ENCODE assay signal across 8 mouse cellular contexts in the genomic region with DNA sequence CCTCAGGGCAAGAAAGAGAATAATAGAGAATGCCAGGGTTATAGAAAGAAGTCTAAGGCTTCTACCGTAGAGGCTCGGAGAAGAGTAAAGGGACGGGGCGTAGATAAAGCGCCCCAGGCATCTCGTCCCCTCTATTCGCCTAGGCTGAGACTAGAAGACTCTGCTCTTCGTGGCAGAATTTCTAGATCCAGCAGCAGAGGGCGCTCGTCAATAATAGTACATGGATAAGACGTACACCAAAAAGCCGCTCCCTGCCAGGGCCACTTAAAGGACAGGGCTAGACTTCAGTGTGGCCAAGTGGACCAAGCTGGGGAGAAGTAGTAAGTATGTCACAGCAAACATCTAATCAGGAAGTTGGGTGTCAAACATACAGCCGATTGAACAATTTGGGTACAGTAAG. TPM values are rescaled to one million over a fixed set of nuclear protein-coding genes. Genes with fewer than 3 reads are reported as not detected.
DNase-seq lines count a peak whose midpoint lies in the region; ATAC-seq lines count a peak whose summit lies in the region.

No protein-coding gene starts in this region.

- no peaks in the 10 kb centered on the region for H3K9me3 ChIP-seq in hindbrain, embryonic 13.5 days

- peaks cover 31% of the 10 kb centered on the region for H3K4me1 ChIP-seq in hindbrain, embryonic 13.5 days (replicated peaks)

- peak overlapping the region; percentile 78; the same call in 1 of the 2 replicates for H3K27ac ChIP-seq in hindbrain, embryonic 13.5 days

- peaks cover 11% of the 10 kb centered on the region for H3K27me3 ChIP-seq in hindbrain, embryonic 13.5 days

- H3K9ac ChIP-seq in hindbrain, embryonic 13.5 days: peak overlapping the region; percentile 68

- peaks cover 25% of the 10 kb centered on the region for H3K36me3 ChIP-seq in hindbrain, embryonic 13.5 days

- H3K4me2 ChIP-seq in hindbrain, embryonic 13.5 days: peak overlapping the region; percentile 62

- H3K4me3 ChIP-seq in hindbrain, embryonic 13.5 days: peak overlapping the region; percentile 41

- ATAC-seq in hindbrain, embryonic 13.5 days (ENCODE audit: low FRiP score): peak; percentile 82

- WGBS in hindbrain, embryonic 13.5 days: 2% methylated on average over 13 of the region's 13 CpGs

- DNase-seq in T-cell, adult 2 months (ENCODE audit: low spot score): peak; percentile 64
- peak; percentile 90 to 96 for DNase-seq in cerebellum, postnatal 14 days
- DNase-seq in frontal cortex, postnatal 14 days (ENCODE audit: low spot score in 2 of 2): peak; percentile 79 to 88
- DNase-seq in layer of hippocampus, postnatal 14 days (ENCODE audit: low spot score in 2 of 2): peak; percentile 88
- peak; percentile 97 for DNase-seq in lung, postnatal 36 days
- DNase-seq in retina, postnatal 7 days (ENCODE audit: low read depth, low spot score): peak; percentile 79
- DNase-seq in urinary bladder, postnatal 10 days (ENCODE audit: low spot score): peak; percentile 64

RNA-seq across cellular contexts. Expression of a gene that starts 0.8 kb away (rescaled TPM):
- polyA plus RNA-seq in hindbrain, embryonic 13.5 days (2015; fragmentation: Nextera tagmentation; extraction: Ambion mirVana): 27.9 and 31.0 TPM in 2 replicates
- 10 to 100 TPM; 22.6 to 24.1 TPM for total RNA-seq in layer of hippocampus, postnatal 14 days (2021)

RNA-seq across cellular contexts. Expression of a gene that starts 9.6 kb away (rescaled TPM):
- polyA plus RNA-seq in hindbrain, embryonic 13.5 days (2015; fragmentation: Nextera tagmentation; extraction: Ambion mirVana): 10.6 and 11.4 TPM in 2 replicates
- total RNA-seq in layer of hippocampus, postnatal 14 days (2021): 1 to 10 TPM; 3.6 to 4.1 TPM

RNA-seq across cellular contexts. Expression of a gene that starts 10.3 kb away (rescaled TPM):
- polyA plus RNA-seq in hindbrain, embryonic 13.5 days (2015; fragmentation: Nextera tagmentation; extraction: Ambion mirVana): 15.0 and 15.2 TPM in 2 replicates
- total RNA-seq in layer of hippocampus, postnatal 14 days (2021): 10 to 100 TPM; 10.5 to 13.7 TPM

RNA-seq across cellular contexts. Expression of a gene that starts 18.0 kb away (rescaled TPM):
- polyA plus RNA-seq in hindbrain, embryonic 13.5 days (2015; fragmentation: Nextera tagmentation; extraction: Ambion mirVana): not detected in 2 replicates
- total RNA-seq in layer of hippocampus, postnatal 14 days (2021): not detected

RNA-seq across cellular contexts. Expression of a gene that starts 41.3 kb away (rescaled TPM):
- polyA plus RNA-seq in hindbrain, embryonic 13.5 days (2015; fragmentation: Nextera tagmentation; extraction: Ambion mirVana): 0.70 and 1.1 TPM in 2 replicates
- 1 to 10 TPM; 3.5 to 8.1 TPM for total RNA-seq in layer of hippocampus, postnatal 14 days (2021)

Comparison
In these comparisons a context has a peak if more than half of its experiments do, and no peak if none do; other contexts are left out.
1. Peak in every context shown above with its lines: DNase-seq, ATAC-seq, H3K4me3 ChIP-seq and H3K27ac ChIP-seq.